ENCODE assay signal across 12 mouse cellular contexts in the genomic region with DNA sequence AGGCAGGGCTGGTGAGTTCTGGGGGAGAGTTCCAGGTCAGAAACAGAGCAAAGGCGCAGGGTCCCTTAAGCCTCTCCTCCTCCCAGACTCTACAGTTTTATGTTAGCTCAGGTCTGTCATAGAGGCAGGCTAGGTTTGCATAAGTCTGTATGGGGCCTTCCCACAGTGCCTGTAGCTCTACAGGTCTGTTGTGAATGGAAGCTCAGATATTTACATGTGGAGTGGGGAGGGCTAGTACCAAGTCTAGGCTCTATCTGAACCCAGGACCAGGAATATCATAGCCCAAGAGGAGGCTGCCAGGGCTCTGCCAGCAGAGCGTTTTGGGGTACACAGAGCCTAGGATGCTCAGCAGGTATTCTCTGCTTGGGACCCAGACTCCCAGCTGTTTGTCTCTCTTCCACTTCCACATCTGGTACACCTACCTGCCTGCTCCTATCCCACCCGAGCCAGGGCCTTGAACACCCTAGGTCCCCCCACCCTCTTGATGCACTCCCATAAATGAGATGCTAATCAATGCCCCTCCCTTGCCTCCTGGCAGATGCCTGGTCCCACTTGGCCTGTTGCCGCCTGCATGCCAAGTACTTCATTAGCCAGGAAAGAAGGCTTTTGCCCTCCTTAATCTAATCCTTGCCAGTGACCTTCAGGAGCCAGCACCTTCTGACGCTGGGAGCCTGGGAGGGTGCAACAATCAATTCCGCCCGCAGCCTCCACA.
A peak's percentile ranks its signal among the peaks of the same experiment; 100 is the strongest.
DNase-seq lines count a peak whose midpoint lies in the region; ATAC-seq and TF ChIP-seq lines count a peak whose summit lies in the region.
"Had no signal": no experiment of that assay in that cellular context is flagged by ENCODE, and none has a peak within 500 bp of the region (broad histone marks: within the 10 kb centered on the region; RNA-seq: fewer than 3 reads in every experiment).

No protein-coding gene starts in this region.

- no peaks in the 10 kb centered on the region for H3K36me3 ChIP-seq in limb, embryonic 11.5 days (ENCODE audit: control insufficient read depth, insufficient read depth, low read length)
- H3K36me3 ChIP-seq in limb, embryonic 10.5 days: no peaks in the 10 kb centered on the region
- no peaks in the 10 kb centered on the region for H3K36me3 ChIP-seq in forebrain, embryonic 11.5 days (ENCODE audit: control insufficient read depth, insufficient read depth, low read length)
- no peaks in the 10 kb centered on the region for H3K36me3 ChIP-seq in hindbrain, embryonic 16.5 days (ENCODE audit: control insufficient read depth, insufficient read depth, low read length)
- H3K36me3 ChIP-seq in neural tube, embryonic 15.5 days: no peaks in the 10 kb centered on the region
- H3K36me3 ChIP-seq in lung, postnatal 0 days (ENCODE audit: insufficient read depth, low read length): no peaks in the 10 kb centered on the region
- H3K36me3 ChIP-seq: liver, embryonic 15.5 days had no signal

- H3K27me3 ChIP-seq in limb, embryonic 11.5 days (ENCODE audit: control insufficient read depth, insufficient read depth, low read length): no peaks in the 10 kb centered on the region
- H3K27me3 ChIP-seq in limb, embryonic 10.5 days (ENCODE audit: low read depth, poor library complexity, severe bottlenecking): no peaks in the 10 kb centered on the region
- H3K27me3 ChIP-seq in forebrain, embryonic 11.5 days (ENCODE audit: control insufficient read depth, insufficient read depth, low read length): no peaks in the 10 kb centered on the region
- H3K27me3 ChIP-seq in hindbrain, embryonic 16.5 days (replicated peaks; ENCODE audit: control insufficient read depth, insufficient read depth, low read length): no peaks in the 10 kb centered on the region
- no peaks in the 10 kb centered on the region for H3K27me3 ChIP-seq in neural tube, embryonic 15.5 days (replicated peaks)
- H3K27me3 ChIP-seq in lung, postnatal 0 days (replicated peaks; ENCODE audit: insufficient read depth, low read length): no peaks in the 10 kb centered on the region
- H3K27me3 ChIP-seq: liver, embryonic 15.5 days; megakaryocyte, embryonic 14.5 days had no signal

- H3K9me3 ChIP-seq in limb, embryonic 11.5 days (ENCODE audit: control insufficient read depth, low read length): no peaks in the 10 kb centered on the region
- no peaks in the 10 kb centered on the region for H3K9me3 ChIP-seq in limb, embryonic 10.5 days (replicated peaks)
- H3K9me3 ChIP-seq in forebrain, embryonic 11.5 days (ENCODE audit: control insufficient read depth, low read length): no peaks in the 10 kb centered on the region
- no peaks in the 10 kb centered on the region for H3K9me3 ChIP-seq in hindbrain, embryonic 16.5 days (ENCODE audit: control insufficient read depth, low read length)
- H3K9me3 ChIP-seq in neural tube, embryonic 15.5 days (replicated peaks): no peaks in the 10 kb centered on the region
- no peaks in the 10 kb centered on the region for H3K9me3 ChIP-seq in lung, postnatal 0 days (ENCODE audit: low read length)
- H3K9me3 ChIP-seq: liver, embryonic 15.5 days had no signal

- TF ChIP-seq EP300 in lung, postnatal 0 days (IDR thresholded peaks at IDR 0.05): no peak

- ATAC-seq in limb, embryonic 11.5 days (ENCODE audit: insufficient number of reproducible peaks, low FRiP score, low TSS enrichment, low read depth): no peak
- ATAC-seq in forebrain, embryonic 11.5 days (replicated peaks; ENCODE audit: low FRiP score): peak; percentile 39; the same call in 1 of the 2 replicates
- ATAC-seq in hindbrain, embryonic 16.5 days: peak; percentile 61
- peak; percentile 25; the same call in 1 of the 2 replicates for ATAC-seq in neural tube, embryonic 15.5 days (ENCODE audit: low FRiP score)
- no peak for ATAC-seq in lung, postnatal 0 days

- no peak overlapping the region for H3K4me3 ChIP-seq in limb, embryonic 11.5 days (ENCODE audit: low read depth, low read length)
- no peak overlapping the region for H3K4me3 ChIP-seq in limb, embryonic 10.5 days
- H3K4me3 ChIP-seq in forebrain, embryonic 11.5 days (ENCODE audit: low read depth, low read length): no peak overlapping the region
- H3K4me3 ChIP-seq in hindbrain, embryonic 16.5 days (ENCODE audit: low read length): no peak overlapping the region
- no peak overlapping the region for H3K4me3 ChIP-seq in neural tube, embryonic 15.5 days (replicated peaks)
- no peak overlapping the region for H3K4me3 ChIP-seq in lung, postnatal 0 days (ENCODE audit: low read depth, low read length)
- H3K4me3 ChIP-seq: erythroblast, embryonic 14.5 days; liver, embryonic 15.5 days; megakaryocyte, embryonic 14.5 days had no signal

- H3K9ac ChIP-seq in limb, embryonic 11.5 days (ENCODE audit: low read length): no peak overlapping the region
- H3K9ac ChIP-seq in forebrain, embryonic 11.5 days (ENCODE audit: low read length): no peak overlapping the region
- H3K9ac ChIP-seq in hindbrain, embryonic 16.5 days (ENCODE audit: low read depth, low read length): no peak overlapping the region
- no peak overlapping the region for H3K9ac ChIP-seq in neural tube, embryonic 15.5 days (replicated peaks)
- no peak overlapping the region for H3K9ac ChIP-seq in lung, postnatal 0 days (replicated peaks; ENCODE audit: low read depth)
- H3K9ac ChIP-seq: liver, embryonic 15.5 days had no signal

- TF ChIP-seq CTCF in lung, postnatal 0 days (IDR thresholded peaks at IDR 0.05): no peak

- 75% methylated on average over 7 of the region's 7 CpGs for WGBS in limb, embryonic 11.5 days
- 71% methylated on average over 7 of the region's 7 CpGs for whole genome bisulfite sequencing in limb, embryonic 10.5 days
- 41% methylated on average over 7 of the region's 7 CpGs for WGBS in forebrain, embryonic 11.5 days
- WGBS in hindbrain, embryonic 16.5 days: 26% methylated on average over 7 of the region's 7 CpGs
- 47% methylated on average over 7 of the region's 7 CpGs for WGBS in neural tube, embryonic 15.5 days
- 81% methylated on average over 7 of the region's 7 CpGs for WGBS in lung, postnatal 0 days

- H3K27ac ChIP-seq in limb, embryonic 11.5 days (replicated peaks; ENCODE audit: low read depth, low read length): 0 out of 2 replicates have a peak overlapping the region, but pooled peaks have one; percentile 21
- H3K27ac ChIP-seq in limb, embryonic 10.5 days: no peak overlapping the region
- H3K27ac ChIP-seq in forebrain, embryonic 11.5 days (ENCODE audit: low read depth, low read length): no peak overlapping the region
- H3K27ac ChIP-seq in hindbrain, embryonic 16.5 days (ENCODE audit: low read depth, low read length): no peak overlapping the region
- H3K27ac ChIP-seq in neural tube, embryonic 15.5 days (replicated peaks): no peak overlapping the region; the same call in 1 of the 2 replicates
- no peak overlapping the region for H3K27ac ChIP-seq in lung, postnatal 0 days (ENCODE audit: low read length)
- H3K27ac ChIP-seq: liver, embryonic 15.5 days had no signal

- no peak overlapping the region for H3K4me2 ChIP-seq in limb, embryonic 11.5 days (ENCODE audit: low read depth, severe bottlenecking)
- no peak overlapping the region for H3K4me2 ChIP-seq in forebrain, embryonic 11.5 days (ENCODE audit: low read depth, low read length, severe bottlenecking)
- H3K4me2 ChIP-seq in hindbrain, embryonic 16.5 days (ENCODE audit: low read length): peak overlapping the region; percentile 20; the same call in 1 of the 2 replicates
- H3K4me2 ChIP-seq in neural tube, embryonic 15.5 days: peak overlapping the region; percentile 8; the same call in 1 of the 2 replicates
- no peak overlapping the region for H3K4me2 ChIP-seq in lung, postnatal 0 days (replicated peaks; ENCODE audit: low read depth, low read length)
- H3K4me2 ChIP-seq: liver, embryonic 15.5 days had no signal

- peaks cover 13% of the 10 kb centered on the region; the same call in 1 of the 2 replicates for H3K4me1 ChIP-seq in limb, embryonic 11.5 days (ENCODE audit: control insufficient read depth, insufficient read depth, low read length)
- peaks cover 31% of the 10 kb centered on the region for H3K4me1 ChIP-seq in limb, embryonic 10.5 days
- H3K4me1 ChIP-seq in forebrain, embryonic 11.5 days (replicated peaks; ENCODE audit: control insufficient read depth, insufficient read depth, low read length): peaks cover 12% of the 10 kb centered on the region; the same call in 1 of the 2 replicates
- H3K4me1 ChIP-seq in hindbrain, embryonic 16.5 days (ENCODE audit: control insufficient read depth, insufficient read depth, low read depth, low read length): peaks cover 25% of the 10 kb centered on the region
- H3K4me1 ChIP-seq in neural tube, embryonic 15.5 days: peaks cover 29% of the 10 kb centered on the region
- no peaks in the 10 kb centered on the region for H3K4me1 ChIP-seq in lung, postnatal 0 days (ENCODE audit: insufficient read depth, low read depth, low read length)
- H3K4me1 ChIP-seq: liver, embryonic 15.5 days; megakaryocyte, embryonic 14.5 days had no signal

- DNase-seq in limb, embryonic 11.5 days (ENCODE audit: low spot score): no peak
- DNase-seq in limb, embryonic 10.5 days (ENCODE audit: low spot score): no peak
- no peak for DNase-seq in forebrain, embryonic 11.5 days (ENCODE audit: low spot score)
- DNase-seq in B cell, adult 2 months: no peak
- DNase-seq in adipocyte (ENCODE audit: low spot score): no peak
- no peak for DNase-seq in lung, postnatal 0 days (ENCODE audit: low spot score)
- DNase-seq: kidney, postnatal 10 days had no signal

Comparison
In these comparisons a context has a peak if more than half of its experiments do, and no peak if none do; other contexts are left out.
1. ATAC-seq: peak in forebrain, embryonic 11.5 days (single experiment), hindbrain, embryonic 16.5 days (single experiment) and neural tube, embryonic 15.5 days (single experiment); none in limb, embryonic 11.5 days (single experiment) and lung, postnatal 0 days (single experiment).
2. H3K4me2 ChIP-seq: peak in hindbrain, embryonic 16.5 days (single experiment) and neural tube, embryonic 15.5 days (single experiment); none in limb, embryonic 11.5 days (single experiment), forebrain, embryonic 11.5 days (single experiment) and lung, postnatal 0 days (single experiment).